Mouse (Mus musculus) activated CD4-positive, CD25-positive, alpha-beta regulatory T cell, adult 4 months (primary cell): Measurements from ENCODE around the gene Ssbp2. TPM values are rescaled to one million over a fixed set of nuclear protein-coding genes. Genes with fewer than 3 reads are reported as not detected.

Experiments
- ATAC-seq: one replicate; pipeline ENCODE4 v1.8.0; 2017
- polyA plus RNA-seq, 2 experiments: library from polyadenylated mRNA; unstranded; fragments of 100-300 nt; shearing (Covaris generic); gene quantifications; one replicate each; pipeline ENCODE4 v1.2.1; 2017

Ssbp2 gene
- polyA plus RNA-seq, result 100 to 1,000 TPM in 1 of 2 experiments, 10 to 100 TPM in 1; 96.5 to 129 TPM

DNA sequence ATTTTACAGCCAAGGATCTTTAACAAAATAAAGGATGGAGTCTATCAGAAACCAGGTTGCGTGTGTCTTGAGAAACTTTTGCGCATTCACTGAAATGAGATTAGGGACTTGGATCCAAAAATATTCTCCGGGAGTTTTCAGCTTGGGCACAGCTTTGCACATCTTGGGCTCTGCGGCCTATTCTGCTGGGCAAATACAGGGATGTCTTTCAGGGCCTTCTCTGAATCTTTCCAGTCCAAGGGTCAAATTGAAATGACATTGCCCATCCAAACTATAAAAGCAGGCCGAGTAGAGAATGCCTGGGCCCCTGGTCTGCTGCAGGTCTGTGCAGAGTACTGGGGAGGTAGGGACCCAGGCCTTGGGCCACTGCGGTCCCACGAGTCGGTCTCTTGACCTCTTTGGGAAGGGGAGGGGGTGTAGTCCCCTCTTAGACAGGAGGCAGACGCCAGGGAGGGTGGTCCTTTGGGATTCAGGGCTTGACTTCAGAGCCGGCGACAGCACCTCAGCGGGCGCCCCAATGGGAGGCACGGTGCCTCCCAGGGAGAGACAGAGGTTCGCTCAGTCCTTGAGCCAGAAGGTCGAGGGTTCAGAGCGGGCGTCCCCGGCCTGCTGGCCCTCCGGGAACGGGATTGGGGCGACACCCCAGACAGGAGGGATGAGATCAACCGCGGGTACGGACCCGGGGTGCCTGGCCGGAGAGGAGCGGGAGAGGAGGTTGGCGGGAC is at the start of gene Ssbp2:
Gene Ssbp2, plus strand, starts transcription at position 388 of the 725 bp plus-strand sequence.
- no peak for ATAC-seq

- no peak for ATAC-seq
These were observed 46.2 kb upstream of the Ssbp2 start for GRCm38 (mm10) chr13:91413752-91414503.

GRCm38 (mm10) chr13:91415896-91416295 is 44.2 kb upstream of the Ssbp2 start:
- no peak for ATAC-seq

DNA sequence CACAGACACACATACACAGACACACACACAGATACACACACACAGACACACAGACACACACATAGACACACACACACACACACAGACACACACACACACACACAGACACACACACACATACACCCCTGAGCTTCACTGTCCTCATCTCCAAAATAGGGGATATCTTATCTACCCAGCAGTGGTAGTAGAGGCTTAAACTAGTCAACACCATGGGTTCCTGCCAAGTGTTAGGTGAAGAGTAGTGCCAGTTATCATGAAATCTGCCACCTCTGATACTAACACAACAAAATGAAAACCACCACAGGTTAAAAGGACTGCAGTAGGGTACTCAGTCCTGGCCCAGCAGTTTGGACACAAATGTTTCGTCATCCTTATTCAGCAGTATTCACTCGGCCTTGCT is 43.4 kb upstream of the Ssbp2 start:
- ATAC-seq, result no peak

- no peak for ATAC-seq
These were observed 38.6 kb upstream of the Ssbp2 start for GRCm38 (mm10) chr13:91421387-91421949.

GRCm38 (mm10) chr13:91430867-91431266 is 29.2 kb upstream of the Ssbp2 start:
- ATAC-seq, result peak; percentile 69

DNA sequence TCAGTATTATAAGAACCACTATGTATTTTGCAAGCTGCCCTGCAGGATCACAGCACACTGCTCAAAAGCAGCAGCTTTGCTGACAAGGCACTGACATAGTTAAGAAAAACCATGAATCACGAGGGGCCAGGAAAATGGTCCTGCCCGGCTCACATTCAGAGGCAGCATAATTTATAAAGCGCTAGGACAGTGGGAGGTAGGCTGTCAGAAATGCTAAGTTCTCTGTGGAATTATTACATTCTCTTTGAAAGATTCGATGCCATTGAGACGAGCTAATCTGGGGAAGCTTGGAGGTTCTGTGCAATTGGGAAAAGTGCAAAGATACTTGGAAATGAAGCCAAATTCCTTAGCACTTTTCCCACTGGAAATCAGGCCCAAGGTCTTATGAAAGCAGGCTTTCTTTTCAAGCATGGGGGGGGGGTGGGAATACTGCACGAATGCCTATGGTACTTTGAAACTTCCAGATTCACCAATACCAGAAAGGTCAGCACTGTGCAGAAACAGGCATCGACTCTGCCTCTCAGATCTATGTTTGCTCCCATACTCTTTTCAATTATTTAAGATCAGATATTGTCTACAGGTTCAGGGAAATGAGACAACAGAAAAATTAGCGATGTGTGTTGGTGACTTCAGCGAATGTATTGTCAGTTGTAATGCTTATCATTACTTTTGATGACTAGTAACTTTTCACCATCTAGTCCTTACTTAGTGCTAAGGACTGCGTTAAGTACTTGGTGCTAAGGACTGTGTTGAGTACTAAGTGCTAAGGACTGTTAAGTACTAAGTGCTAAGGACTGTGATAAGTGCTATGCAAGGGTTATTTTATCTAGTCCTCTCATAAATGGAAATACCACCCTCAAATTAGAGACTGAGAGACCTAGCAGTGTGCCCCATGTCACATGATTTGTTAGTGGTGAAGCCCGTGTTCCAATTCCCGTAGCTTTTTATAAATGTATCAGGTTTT is 28.4 kb upstream of the Ssbp2 start:
- ATAC-seq, result no peak

- ATAC-seq, result no peak
These were observed 27.1 kb upstream of the Ssbp2 start for GRCm38 (mm10) chr13:91433021-91433420.

- ATAC-seq, result no peak
These were observed 22.2 kb upstream of the Ssbp2 start for GRCm38 (mm10) chr13:91437931-91438330.

GRCm38 (mm10) chr13:91441476-91441875 is 18.6 kb upstream of the Ssbp2 start:
- no peak for ATAC-seq

DNA sequence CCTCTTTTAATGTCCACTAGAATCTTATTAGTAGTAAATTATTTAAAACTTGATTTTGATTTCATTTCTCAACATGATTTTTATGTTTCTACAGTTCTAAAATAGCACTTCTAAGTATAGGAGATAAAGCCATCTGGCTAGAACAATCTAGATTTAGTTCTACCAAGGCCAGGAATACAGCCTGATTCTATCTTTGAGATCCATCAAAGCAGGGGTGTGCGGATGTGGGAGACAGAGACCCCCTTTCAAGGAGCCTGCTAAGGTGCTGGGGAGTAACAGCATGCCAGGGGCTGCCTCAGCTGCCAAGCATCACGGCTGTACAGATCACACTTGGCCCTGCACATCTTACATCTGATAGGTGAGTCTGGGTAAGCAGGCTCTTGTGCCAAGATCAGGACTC is 13.4 kb upstream of the Ssbp2 start:
- no peak for ATAC-seq

- ATAC-seq, result no peak
These were observed 11.1 kb upstream of the Ssbp2 start for GRCm38 (mm10) chr13:91448936-91449335.

- ATAC-seq, result peak; percentile 45
These were observed 8.5 kb upstream of the Ssbp2 start for GRCm38 (mm10) chr13:91451405-91452166.

DNA sequence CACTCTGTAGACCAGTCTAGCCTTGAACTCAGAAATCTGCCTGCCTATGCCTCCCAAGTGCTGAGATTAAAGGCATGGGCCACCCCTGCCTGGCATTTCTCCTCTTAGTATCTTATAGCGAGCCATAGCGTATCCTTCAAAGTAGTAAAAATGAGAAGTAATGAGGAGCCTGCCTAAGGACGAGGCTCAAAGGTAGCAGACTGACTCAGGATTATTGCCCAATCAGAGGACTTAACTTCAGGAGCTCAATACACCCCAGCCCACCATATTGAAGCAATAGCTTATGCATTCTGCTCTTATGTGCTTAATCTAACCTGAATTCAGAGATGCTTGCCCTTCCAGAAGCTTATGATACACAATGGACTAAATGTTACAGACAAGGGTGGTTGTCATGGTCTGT is 7.8 kb upstream of the Ssbp2 start:
- ATAC-seq, result no peak

GRCm38 (mm10) chr13:91453236-91453635 is 6.8 kb upstream of the Ssbp2 start:
- ATAC-seq, result peak; percentile 92

DNA sequence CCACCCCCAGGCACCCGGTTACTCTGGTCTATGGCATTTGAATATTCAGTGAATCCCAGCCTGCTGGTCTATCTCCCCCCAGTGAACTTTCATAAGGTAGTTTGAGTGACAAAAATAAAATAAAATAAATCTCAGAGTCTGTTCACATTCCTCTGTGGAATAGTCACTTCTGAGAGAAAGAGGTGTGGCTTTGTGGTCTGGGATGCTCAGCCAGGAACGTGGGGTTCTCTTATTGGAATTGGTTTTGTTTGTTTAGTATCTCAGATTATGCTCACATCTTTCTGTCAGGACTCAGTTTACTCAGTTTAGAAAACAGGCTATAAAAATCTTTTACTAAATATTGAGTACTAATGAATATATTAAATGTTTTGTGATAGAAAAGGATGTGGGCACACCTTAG is 4.0 kb upstream of the Ssbp2 start:
- no peak for ATAC-seq

DNA sequence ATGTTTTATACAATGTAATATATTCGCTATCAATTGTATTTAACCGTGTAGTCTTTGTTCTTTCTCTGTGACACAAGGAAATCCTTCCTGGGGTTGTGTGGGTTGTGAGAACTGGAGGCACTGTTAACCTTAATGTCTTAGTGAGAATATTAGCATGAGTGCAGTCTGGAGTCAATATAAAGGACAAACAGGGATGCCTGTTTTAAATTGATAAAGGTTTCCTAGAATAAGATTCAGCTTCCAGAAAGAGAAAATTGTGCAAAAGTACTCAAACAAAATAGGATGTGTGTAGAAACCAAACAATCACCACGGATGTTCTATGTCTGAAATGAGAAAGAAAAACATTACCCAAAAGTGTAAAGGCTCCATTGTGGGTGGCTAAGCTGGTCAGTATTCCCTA is 3.3 kb upstream of the Ssbp2 start:
- ATAC-seq, result no peak

- ATAC-seq, result no peak
These were observed 2.1 kb upstream of the Ssbp2 start for GRCm38 (mm10) chr13:91457974-91458373.

DNA sequence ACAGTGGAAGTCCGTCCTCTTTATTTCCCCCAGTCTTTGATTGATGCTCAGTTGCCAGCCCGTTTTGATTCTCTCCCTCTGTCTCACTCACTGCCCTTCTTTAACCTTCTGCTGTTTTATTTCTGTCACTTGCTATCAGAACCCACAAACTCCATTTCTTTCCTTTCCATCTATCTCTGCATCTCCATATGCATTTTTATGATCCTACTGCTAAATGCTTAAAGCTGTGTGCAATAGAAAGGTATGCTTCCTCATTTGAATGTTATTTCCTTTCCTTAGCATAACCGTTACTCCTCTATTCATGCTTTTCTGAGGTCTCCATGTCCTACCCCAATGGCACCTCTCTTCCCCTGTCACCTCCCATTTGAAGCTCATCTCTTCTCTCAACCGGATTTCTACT is 594 bp upstream of the Ssbp2 start:
- ATAC-seq, result no peak

- peak; percentile 92 for ATAC-seq
These were observed 670 bp downstream of the Ssbp2 start for GRCm38 (mm10) chr13:91460621-91461284.

- peak; percentile 0 for ATAC-seq
These were observed 1.2 kb downstream of the Ssbp2 start for GRCm38 (mm10) chr13:91461299-91461698.
